Mouse (Mus musculus) brown adipose tissue, adult 24 weeks (tissue): Measurements from ENCODE around the gene Opn4. TPM values are rescaled to one million over a fixed set of nuclear protein-coding genes. Genes with fewer than 3 reads are reported as not detected.

Source experiments
- H3K27ac ChIP-seq: fragments of 200-500 bp; replicated peaks from 2 replicates; pipeline ENCODE4 v1.5.1; 2012; ENCODE audit warnings: low read depth, mild to moderate bottlenecking, low read length
- H3K4me1 ChIP-seq: fragments of 200-500 bp; 2 replicates; pipeline ENCODE4 v1.6.1; 2012; ENCODE audit warnings: low read length, mixed read lengths; ENCODE audit not compliant: control insufficient read depth, insufficient read depth, insufficient read length
- H3K4me3 ChIP-seq: fragments of 200-500 bp; 2 replicates; pipeline ENCODE4 v1.5.1; 2012; ENCODE audit warnings: low read depth, mild to moderate bottlenecking, low read length, moderate library complexity; ENCODE audit not compliant: insufficient read depth
- polyA plus RNA-seq: library from polyadenylated mRNA; stranded (reverse); fragments of >200 nt; gene quantifications from 2 replicates; pipeline ENCODE4 v1.2.4, GENCODE M21; 2012; ENCODE audit not compliant: missing spikeins, insufficient read depth, insufficient read length

Opn4 gene
- polyA plus RNA-seq, 1 experiment: not detected

- no peak overlapping the region for H3K27ac ChIP-seq
- peaks cover 2% of the 10 kb centered on the region for H3K4me1 ChIP-seq
- no peak overlapping the region for H3K4me3 ChIP-seq
Measured at GRCm38 (mm10) chr14:34558947-34559346, 41.0 kb downstream of the Opn4 start.

GRCm38 (mm10) chr14:34555211-34555610 is 44.7 kb downstream of the Opn4 start:
- Histone ChIP-seq H3K27ac (no peak overlapping the region), H3K4me3 (no peak overlapping the region), H3K4me1 (peaks cover 7% of the 10 kb centered on the region)

- H3K4me3 ChIP-seq: no peak overlapping the region
- peaks cover 7% of the 10 kb centered on the region for H3K4me1 ChIP-seq
- no peak overlapping the region for H3K27ac ChIP-seq
Measured at GRCm38 (mm10) chr14:34554047-34554446, 45.9 kb downstream of the Opn4 start.

- H3K4me1 ChIP-seq: peaks cover 7% of the 10 kb centered on the region
- H3K27ac ChIP-seq: no peak overlapping the region; the same call in 1 of the 2 replicates
- H3K4me3 ChIP-seq: no peak overlapping the region
Measured at GRCm38 (mm10) chr14:34553470-34553869, 46.5 kb downstream of the Opn4 start.

GRCm38 (mm10) chr14:34552226-34552625 is 47.7 kb downstream of the Opn4 start:
- H3K27ac ChIP-seq: no peak overlapping the region
- no peak overlapping the region for H3K4me3 ChIP-seq
- peaks cover 7% of the 10 kb centered on the region for H3K4me1 ChIP-seq

GRCm38 (mm10) chr14:34549004-34549671 is 50.8 kb downstream of the Opn4 start:
- peak overlapping the region; percentile 69 for H3K27ac ChIP-seq
- peak overlapping the region; percentile 58 for H3K4me3 ChIP-seq
- H3K4me1 ChIP-seq: peaks cover 7% of the 10 kb centered on the region

- H3K4me3 ChIP-seq: peak overlapping the region; percentile 58
- peaks cover 5% of the 10 kb centered on the region for H3K4me1 ChIP-seq
- peak overlapping the region; percentile 69 for H3K27ac ChIP-seq
Measured at GRCm38 (mm10) chr14:34548391-34549001, 51.4 kb downstream of the Opn4 start.

- no peak overlapping the region for H3K4me3 ChIP-seq
- H3K27ac ChIP-seq: no peak overlapping the region
- no peaks in the 10 kb centered on the region; the same call in 1 of the 2 replicates for H3K4me1 ChIP-seq
Measured at GRCm38 (mm10) chr14:34544545-34544944, 55.4 kb downstream of the Opn4 start.

GRCm38 (mm10) chr14:34544001-34544400 is 55.9 kb downstream of the Opn4 start:
- no peaks in the 10 kb centered on the region; the same call in 1 of the 2 replicates for H3K4me1 ChIP-seq
- no peak overlapping the region for H3K27ac ChIP-seq
- no peak overlapping the region for H3K4me3 ChIP-seq

GRCm38 (mm10) chr14:34543596-34543995 is 56.3 kb downstream of the Opn4 start:
- Histone ChIP-seq H3K4me3 (no peak overlapping the region), H3K4me1 (no peaks in the 10 kb centered on the region; the same call in 1 of the 2 replicates), H3K27ac (no peak overlapping the region)

GRCm38 (mm10) chr14:34541896-34542295 is 58.0 kb downstream of the Opn4 start:
- Histone ChIP-seq H3K27ac (no peak overlapping the region), H3K4me3 (no peak overlapping the region), H3K4me1 (no peaks in the 10 kb centered on the region; the same call in 1 of the 2 replicates)

GRCm38 (mm10) chr14:34540685-34541162 is 59.2 kb downstream of the Opn4 start:
- H3K27ac ChIP-seq: no peak overlapping the region
- no peak overlapping the region for H3K4me3 ChIP-seq
- H3K4me1 ChIP-seq: no peaks in the 10 kb centered on the region; the same call in 1 of the 2 replicates

Other genes with a start within 250 kb of the Opn4 start
- gene Fam25c, start 244.7 kb downstream of the Opn4 start, polyA plus RNA-seq: 2.9 TPM in 1 of 2 replicates, not detected in the other
- 136 and 188 TPM in 2 replicates for gene Sncg, start 225.4 kb downstream of the Opn4 start, polyA plus RNA-seq
- 5.0 and 12.8 TPM in 2 replicates for gene Mmrn2, start 224.7 kb downstream of the Opn4 start, polyA plus RNA-seq
- 20.5 and 21.8 TPM in 2 replicates for gene Bmpr1a, start 96.8 kb downstream of the Opn4 start, polyA plus RNA-seq
- gene 9230112D13Rik, start 77.3 kb downstream of the Opn4 start, polyA plus RNA-seq: not detected in 2 replicates
- gene Ldb3, start 11.5 kb downstream of the Opn4 start, polyA plus RNA-seq: 12.4 and 28.6 TPM in 2 replicates
- gene Wapl, start 73.8 kb upstream of the Opn4 start, polyA plus RNA-seq: 37.1 and 39.0 TPM in 2 replicates
- not detected in 2 replicates for gene Grid1, start 220.0 kb upstream of the Opn4 start, polyA plus RNA-seq